Comparison of ENCODE assay signal across 8 mouse cellular contexts in genomic region chr13:41249538-41250317, GRCm38 (mm10). TPM values are rescaled to one million over a fixed set of nuclear protein-coding genes. Genes with fewer than 3 reads are reported as not detected.
A peak's percentile ranks its signal among the peaks of the same experiment; 100 is the strongest.
DNase-seq lines count a peak whose midpoint lies in the region; ATAC-seq and TF ChIP-seq lines count a peak whose summit lies in the region.

Smim13 (plus strand) TSS chr13:41249844.

- WGBS in bone marrow, adult 2 months, result under 1% methylated on average over 78 of the region's 78 CpGs
- WGBS in embryonic facial prominence, embryonic 15.5 days, result under 1% methylated on average over 78 of the region's 78 CpGs
- under 1% methylated on average over 49 of the region's 78 CpGs for WGBS in limb, embryonic 14.5 days
- WGBS in midbrain, postnatal 0 days, result 2% methylated on average over 60 of the region's 78 CpGs

- peaks cover 1% of the 10 kb centered on the region; the same call in 1 of the 2 replicates for H3K4me1 ChIP-seq in bone marrow, adult 2 months (ENCODE audit: control insufficient read depth, insufficient read depth, low read length)
- H3K4me1 ChIP-seq in embryonic facial prominence, embryonic 15.5 days, result 0 out of 2 replicates have a peak, but pooled peaks cover 7% of the 10 kb centered on the region
- 0 out of 2 replicates have a peak, but pooled peaks cover 5% of the 10 kb centered on the region for H3K4me1 ChIP-seq in limb, embryonic 14.5 days (ENCODE audit: control insufficient read depth, insufficient read depth, low read length)
- H3K4me1 ChIP-seq in midbrain, postnatal 0 days (ENCODE audit: insufficient read depth, low read length), result no peaks in the 10 kb centered on the region; the same call in 1 of the 2 replicates

- H3K4me3 ChIP-seq in bone marrow, adult 2 months (replicated peaks; ENCODE audit: control insufficient read depth, low read depth, low read length), result peak within 1 kb of the TSS; percentile 89
- peak within 1 kb of the TSS; percentile 83 for H3K4me3 ChIP-seq in embryonic facial prominence, embryonic 15.5 days (replicated peaks)
- peak within 1 kb of the TSS; percentile 77 for H3K4me3 ChIP-seq in limb, embryonic 14.5 days (replicated peaks; ENCODE audit: low read length)
- H3K4me3 ChIP-seq in midbrain, postnatal 0 days (ENCODE audit: low read depth, low read length), result peak within 1 kb of the TSS; percentile 55

- peak within 1 kb of the TSS; percentile 73 for H3K4me2 ChIP-seq in embryonic facial prominence, embryonic 15.5 days (replicated peaks)
- peak within 1 kb of the TSS; percentile 71 for H3K4me2 ChIP-seq in limb, embryonic 14.5 days (replicated peaks; ENCODE audit: low read depth, low read length, severe bottlenecking)
- peak within 1 kb of the TSS; percentile 53 for H3K4me2 ChIP-seq in midbrain, postnatal 0 days (ENCODE audit: low read depth, low read length, poor library complexity, severe bottlenecking)

- peak; percentile 97 for DNase-seq in 416B (ENCODE audit: low read depth)
- DNase-seq in heart, adult 8-10 months (ENCODE audit: low spot score), result peak; percentile 93
- peak; percentile 95 for DNase-seq in kidney, adult 9 months
- peak; percentile 97 for DNase-seq in limb, embryonic 14.5 days (ENCODE audit: low spot score)
- DNase-seq in midbrain, postnatal 0 days (ENCODE audit: low spot score), result peak; percentile 98
- peak; percentile 76 to 86 for DNase-seq in spleen, postnatal 14 days (ENCODE audit: low spot score in 2 of 2)

- H3K9me3 ChIP-seq in embryonic facial prominence, embryonic 15.5 days (replicated peaks), result no peaks in the 10 kb centered on the region
- H3K9me3 ChIP-seq in limb, embryonic 14.5 days (ENCODE audit: control insufficient read depth, low read length), result no peaks in the 10 kb centered on the region
- H3K9me3 ChIP-seq in midbrain, postnatal 0 days (ENCODE audit: low read length), result no peaks in the 10 kb centered on the region

- H3K27ac ChIP-seq in bone marrow, adult 2 months (ENCODE audit: control insufficient read depth, insufficient read depth, low read depth, low read length, poor library complexity), result peak within 1 kb of the TSS; percentile 87
- H3K27ac ChIP-seq in embryonic facial prominence, embryonic 15.5 days (replicated peaks), result peak within 1 kb of the TSS; percentile 93
- H3K27ac ChIP-seq in limb, embryonic 14.5 days (replicated peaks; ENCODE audit: low read depth, low read length), result peak within 1 kb of the TSS; percentile 81
- H3K27ac ChIP-seq in midbrain, postnatal 0 days (ENCODE audit: low read depth, low read length), result peak within 1 kb of the TSS; percentile 75

- H3K9ac ChIP-seq in embryonic facial prominence, embryonic 15.5 days, result peak within 1 kb of the TSS; percentile 67
- peak within 1 kb of the TSS; percentile 82 for H3K9ac ChIP-seq in limb, embryonic 14.5 days (ENCODE audit: low read depth, low read length, severe bottlenecking)
- peak within 1 kb of the TSS; percentile 60 for H3K9ac ChIP-seq in midbrain, postnatal 0 days (replicated peaks; ENCODE audit: low read length, poor library complexity, severe bottlenecking)

- TF ChIP-seq POLR2A in bone marrow, adult 2 months (IDR thresholded peaks at IDR 0.05; ENCODE audit: borderline replicate concordance, control insufficient read depth, low read depth, low read length), result peak; percentile 57; the same call in 1 of the 2 replicates
- 0 out of 2 replicates have a peak, but pooled peaks have one; percentile 52 for TF ChIP-seq POLR2A in limb, embryonic 14.5 days (IDR thresholded peaks at IDR 0.05; ENCODE audit: borderline replicate concordance, extremely low read depth, insufficient read depth, insufficient read length)

- peak; percentile 38; the same call in 1 of the 2 replicates for TF ChIP-seq CTCF in bone marrow, adult 2 months (IDR thresholded peaks at IDR 0.05; ENCODE audit: control insufficient read depth, insufficient read depth, low read length)
- TF ChIP-seq CTCF in midbrain, postnatal 0 days (IDR thresholded peaks at IDR 0.05), result peak; percentile 37

- no peaks in the 10 kb centered on the region for H3K36me3 ChIP-seq in embryonic facial prominence, embryonic 15.5 days
- H3K36me3 ChIP-seq in limb, embryonic 14.5 days (ENCODE audit: control insufficient read depth, insufficient read depth, low read length), result no peaks in the 10 kb centered on the region
- H3K36me3 ChIP-seq in midbrain, postnatal 0 days (ENCODE audit: insufficient read depth, low read length), result no peaks in the 10 kb centered on the region

- peak; percentile 96 for ATAC-seq in embryonic facial prominence, embryonic 15.5 days (ENCODE audit: insufficient number of reproducible peaks, low FRiP score, low TSS enrichment, low read depth)
- peak; percentile 96 for ATAC-seq in limb, embryonic 14.5 days (ENCODE audit: low FRiP score, low read depth)
- peak; percentile 98 for ATAC-seq in midbrain, postnatal 0 days (ENCODE audit: low FRiP score)

- no peaks in the 10 kb centered on the region for H3K27me3 ChIP-seq in embryonic facial prominence, embryonic 15.5 days
- H3K27me3 ChIP-seq in limb, embryonic 14.5 days (ENCODE audit: control insufficient read depth, insufficient read depth, low read length), result no peaks in the 10 kb centered on the region
- no peaks in the 10 kb centered on the region for H3K27me3 ChIP-seq in midbrain, postnatal 0 days (ENCODE audit: insufficient read depth, low read length)

RNA-seq across cellular contexts. Expression of gene Smim13, which starts in this region (rescaled TPM):
- polyA plus RNA-seq in bone marrow, adult 2 months (2011; ENCODE audit: insufficient read depth, insufficient read length, low replicate concordance, missing spikeins), result 3.6 and 7.0 TPM in 2 replicates
- polyA plus RNA-seq in embryonic facial prominence, embryonic 15.5 days (2015; fragmentation: Nextera tagmentation; extraction: Ambion mirVana), result 16.1 and 16.2 TPM in 2 replicates
- 10 to 100 TPM; 23.3 to 28.6 (median 26.7) TPM for total RNA-seq in heart, adult 8-10 months (2022)
- 12.3 and 13.4 TPM in 2 replicates for polyA plus RNA-seq in limb, embryonic 14.5 days (2012; rRNA removed)
- polyA plus RNA-seq in limb, embryonic 14.5 days (2014; fragmentation: Nextera tagmentation; extraction: Ambion mirVana), result 15.8 and 17.3 TPM in 2 replicates
- total RNA-seq in midbrain, postnatal 0 days (2014; rRNA removed), result 46.5 and 59.2 TPM in 2 replicates
- polyA plus RNA-seq in midbrain, postnatal 0 days (2015; fragmentation: Nextera tagmentation; extraction: Ambion mirVana), result 24.8 and 27.8 TPM in 2 replicates

Comparison
In these comparisons a context has a peak if more than half of its experiments do, and no peak if none do; other contexts are left out.
1. Peak in every context shown above with its lines: DNase-seq, ATAC-seq, H3K4me3 ChIP-seq and H3K27ac ChIP-seq.